Mouse (Mus musculus) intestine, embryonic 15.5 days (tissue): ENCODE measurements at regions not wholly inside any gene's neighbourhood (a gene's known extent, or its start where the extent isn't known, plus 50 kb on each side); places are given as distances from the start of the nearest gene placed in this dataset.
"Not testable (repeated sequence)": the region's sequence is repeated elsewhere in the genome, so short reads cannot be mapped to it uniquely, and the experiment has no call there.

ENCODE experiments used
- ATAC-seq: fragments of 200-750 bp; cut with Nextera tagmentation; 2 replicates; pipeline ENCODE4 v1.8.0; 2017; ENCODE audit warnings: moderate TSS enrichment, moderate library complexity
- H3K27ac ChIP-seq: fragments of 300-500 bp; sonication (generic); 2 replicates; pipeline ENCODE4 v1.5.1; 2015; ENCODE audit warnings: mild to moderate bottlenecking, inconsistent platforms
- H3K27me3 ChIP-seq: fragments of 300-500 bp; sonication (generic); replicated peaks from 2 replicates; pipeline ENCODE4 v1.6.1; 2015; ENCODE audit warnings: inconsistent platforms
- H3K36me3 ChIP-seq: fragments of 300-500 bp; sonication (generic); 2 replicates; pipeline ENCODE4 v1.6.1; 2015; ENCODE audit warnings: inconsistent platforms
- H3K4me1 ChIP-seq: fragments of 300-500 bp; sonication (generic); replicated peaks from 2 replicates; pipeline ENCODE4 v1.6.1; 2015; ENCODE audit warnings: inconsistent platforms
- H3K4me2 ChIP-seq: fragments of 300-500 bp; sonication (generic); replicated peaks from 2 replicates; pipeline ENCODE4 v1.6.1; 2015; ENCODE audit warnings: mild to moderate bottlenecking, inconsistent platforms
- H3K4me3 ChIP-seq: fragments of 300-500 bp; sonication (generic); replicated peaks from 2 replicates; pipeline ENCODE4 v1.5.1; 2015; ENCODE audit warnings: inconsistent platforms
- H3K9ac ChIP-seq: fragments of 300-500 bp; sonication (generic); 2 replicates; pipeline ENCODE4 v1.6.1; 2015; ENCODE audit warnings: inconsistent platforms
- H3K9me3 ChIP-seq: fragments of 300-500 bp; sonication (generic); 2 replicates; pipeline ENCODE4 v1.6.1; 2016; ENCODE audit warnings: inconsistent platforms
- WGBS: fragments of 180-500 bp; shearing (Covaris S2); methylation state at CpG from one replicate; pipeline ENCODE4 v1.1.7; 2015; 5-methylcytosine and 5-hydroxymethylcytosine counted together

DNA sequence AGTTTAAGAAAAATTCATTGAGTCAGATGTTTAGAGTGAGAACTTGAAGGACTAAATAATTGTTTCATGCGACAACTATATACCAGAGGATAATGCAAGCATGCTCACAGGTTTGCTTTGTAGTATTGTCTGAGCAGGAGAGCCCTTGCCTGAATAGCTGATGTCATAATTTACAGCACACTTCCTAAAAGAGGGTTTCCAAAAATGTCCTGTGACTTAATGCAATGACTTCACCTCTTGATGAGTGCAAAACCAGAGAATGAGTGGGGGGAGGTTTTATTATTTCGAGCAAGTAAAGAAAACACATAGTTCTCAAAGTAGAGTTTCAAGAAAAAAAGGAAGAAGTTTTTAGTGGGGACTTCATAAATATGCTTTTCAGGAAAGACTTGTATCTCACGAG is 65.4 kb upstream of the Immp2l start:
- 82% methylated on average over 3 of the region's 3 CpGs for WGBS
- H3K4me2 ChIP-seq: no peak overlapping the region
- no peak for ATAC-seq

GRCm38 (mm10) chr12:40964996-40965395 is 58.9 kb upstream of the Immp2l start:
- Histone ChIP-seq H3K9ac (no peak overlapping the region), H3K4me1 (no peaks in the 10 kb centered on the region), H3K4me3 (no peak overlapping the region), H3K4me2 (no peak overlapping the region), H3K27me3 (no peaks in the 10 kb centered on the region), H3K27ac (no peak overlapping the region), H3K36me3 (no peaks in the 10 kb centered on the region), H3K9me3 (no peaks in the 10 kb centered on the region)
- 66% methylated on average over 2 of the region's 2 CpGs for WGBS
- ATAC-seq: no peak

More for the DNA sequence above, 65.4 kb upstream of the Immp2l start:
- no peak overlapping the region for H3K9ac ChIP-seq
- no peaks in the 10 kb centered on the region for H3K9me3 ChIP-seq
- no peaks in the 10 kb centered on the region for H3K4me1 ChIP-seq
- no peaks in the 10 kb centered on the region for H3K36me3 ChIP-seq
- no peak overlapping the region for H3K27ac ChIP-seq
- no peaks in the 10 kb centered on the region for H3K27me3 ChIP-seq
- H3K4me3 ChIP-seq: no peak overlapping the region

DNA sequence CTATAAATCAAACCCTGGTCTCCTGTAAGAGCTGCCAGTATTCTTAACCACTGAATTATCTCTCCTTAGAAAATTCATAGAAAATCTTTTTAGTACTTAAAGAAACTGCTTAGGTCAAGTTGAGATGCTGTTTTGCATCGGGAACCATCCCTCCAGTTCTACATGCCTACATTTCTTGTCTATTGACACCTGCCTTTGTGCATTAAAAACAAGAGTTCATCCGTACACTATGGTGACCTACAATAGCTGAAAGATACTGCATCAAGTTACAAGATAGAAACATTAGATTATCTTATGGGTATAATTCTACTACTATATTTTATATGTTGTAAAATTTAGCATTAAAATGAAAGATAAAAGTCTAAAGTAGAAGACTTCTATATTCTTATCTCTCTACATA is 57.6 kb upstream of the Immp2l start:
- no peak overlapping the region for H3K9ac ChIP-seq
- no peak overlapping the region for H3K4me2 ChIP-seq
- no peak overlapping the region for H3K27ac ChIP-seq
- no peak for ATAC-seq
- 89% methylated on average over 2 of the region's 2 CpGs for WGBS
- H3K4me1 ChIP-seq: no peaks in the 10 kb centered on the region
- H3K4me3 ChIP-seq: no peak overlapping the region
- no peaks in the 10 kb centered on the region for H3K9me3 ChIP-seq
- H3K27me3 ChIP-seq: no peaks in the 10 kb centered on the region
- no peaks in the 10 kb centered on the region for H3K36me3 ChIP-seq

GRCm38 (mm10) chr12:40966723-40967122 is 57.2 kb upstream of the Immp2l start:
- not testable (repeated sequence) for H3K9me3 ChIP-seq, H3K4me2 ChIP-seq, ATAC-seq, H3K9ac ChIP-seq, H3K36me3 ChIP-seq, H3K4me1 ChIP-seq, H3K27me3 ChIP-seq, H3K4me3 ChIP-seq, H3K27ac ChIP-seq
- 71% methylated on average over 6 of the region's 6 CpGs for WGBS

DNA sequence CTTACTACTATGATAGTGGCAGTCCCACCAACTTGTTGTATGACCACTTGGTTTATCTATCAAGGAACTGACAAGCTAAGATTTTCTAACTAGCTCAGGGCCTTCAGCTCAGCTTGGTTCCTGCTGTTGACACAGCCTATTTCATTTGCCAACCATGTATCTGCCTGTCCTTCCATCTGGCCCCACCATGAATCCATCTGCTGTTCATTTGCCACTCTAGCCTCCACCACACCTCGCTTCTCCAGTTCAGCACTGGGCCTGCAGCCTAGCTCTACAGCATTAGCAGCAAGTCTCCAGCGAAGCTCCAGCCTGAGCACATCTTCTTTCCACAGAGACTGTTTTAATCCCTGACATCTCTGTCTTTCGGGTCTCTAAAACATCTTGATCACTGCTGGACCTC is 51.0 kb upstream of the Immp2l start:
- no peak overlapping the region for H3K9ac ChIP-seq
- no peaks in the 10 kb centered on the region for H3K9me3 ChIP-seq
- H3K36me3 ChIP-seq: no peaks in the 10 kb centered on the region
- H3K27ac ChIP-seq: no peak overlapping the region
- H3K27me3 ChIP-seq: no peaks in the 10 kb centered on the region
- H3K4me1 ChIP-seq: no peaks in the 10 kb centered on the region
- H3K4me2 ChIP-seq: no peak overlapping the region
- no peak overlapping the region for H3K4me3 ChIP-seq
- WGBS: 86% methylated on average over 3 of the region's 3 CpGs
- ATAC-seq: no peak
